Mouse (Mus musculus) embryonic facial prominence, embryonic 10.5 days (tissue): Measurements from ENCODE around the gene Olfr844. TPM values are rescaled to one million over a fixed set of nuclear protein-coding genes. Genes with fewer than 3 reads are reported as not detected.

Experiments
- DNase-seq: peaks from one replicate; pipeline ENCODE4 v3.0.0-alpha.2; 2017; ENCODE audit warnings: low spot score
- H3K27ac ChIP-seq: fragments of 300-500 bp; sonication (generic); replicated peaks from 2 replicates; pipeline ENCODE4 v1.5.1; 2016; ENCODE audit warnings: mild to moderate bottlenecking
- H3K27me3 ChIP-seq: fragments of 300-500 bp; sonication (generic); replicated peaks from 2 replicates; pipeline ENCODE4 v1.6.1; 2016; ENCODE audit warnings: low read depth, mild to moderate bottlenecking; ENCODE audit not compliant: poor library complexity, severe bottlenecking
- H3K36me3 ChIP-seq: fragments of 300-500 bp; sonication (generic); replicated peaks from 2 replicates; pipeline ENCODE4 v1.6.1; 2016; ENCODE audit warnings: mild to moderate bottlenecking, moderate library complexity
- H3K4me1 ChIP-seq: fragments of 300-500 bp; sonication (generic); 2 replicates; pipeline ENCODE4 v1.6.1; 2016
- H3K4me3 ChIP-seq: fragments of 300-500 bp; sonication (generic); 2 replicates; pipeline ENCODE4 v1.5.1; 2016; ENCODE audit warnings: mild to moderate bottlenecking, moderate library complexity
- H3K9me3 ChIP-seq: fragments of 300-500 bp; sonication (generic); 2 replicates; pipeline ENCODE4 v1.6.1; 2016; ENCODE audit warnings: mild to moderate bottlenecking
- WGBS: fragments of 180-500 bp; shearing (Covaris S2); methylation state at CpG from one replicate; pipeline ENCODE4 v1.1.7; 2016; 5-methylcytosine and 5-hydroxymethylcytosine counted together
- polyA plus RNA-seq: library from polyadenylated mRNA; unstranded; fragments of >200 nt; fragmentation: Nextera tagmentation; extraction: Ambion mirVana; gene quantifications from 2 replicates; pipeline ENCODE4 v1.2.1, GENCODE M21; 2016

Olfr844 gene
- not detected in 2 replicates for polyA plus RNA-seq

GRCm38 (mm10) chr9:19316047-19316446, at the start of gene Olfr844:
Gene Olfr844, plus strand, starts transcription at chr9:19316347.
- Histone ChIP-seq H3K36me3 (no peaks in the 10 kb centered on the region), H3K9me3 (peaks cover 20% of the 10 kb centered on the region; the same call in 1 of the 2 replicates), H3K4me1 (no peaks in the 10 kb centered on the region)

GRCm38 (mm10) chr9:19336157-19336556, 20.0 kb downstream of the Olfr844 start, which contains the start of gene Olfr845:
Gene Olfr845, plus strand, starts transcription at chr9:19336457.
- no peak within 1 kb of the TSS for H3K4me3 ChIP-seq
- peaks cover 12% of the 10 kb centered on the region for H3K9me3 ChIP-seq
- H3K36me3 ChIP-seq: no peaks in the 10 kb centered on the region
- no peaks in the 10 kb centered on the region for H3K27me3 ChIP-seq
- no peak within 1 kb of the TSS for H3K27ac ChIP-seq
- no peaks in the 10 kb centered on the region for H3K4me1 ChIP-seq
- DNase-seq: no peak
- WGBS: 86% methylated on average over 1 of the region's 1 CpGs

More at GRCm38 (mm10) chr9:19316047-19316446, at the start of gene Olfr844:
- Histone ChIP-seq H3K27ac (no peak within 1 kb of the TSS), H3K27me3 (no peaks in the 10 kb centered on the region), H3K4me3 (no peak within 1 kb of the TSS)
- no peak for DNase-seq

- WGBS: 47% methylated on average over 1 of the region's 1 CpGs
- Histone ChIP-seq H3K4me3 (no peak within 1 kb of the TSS), H3K9me3 (peaks cover 16% of the 10 kb centered on the region; the same call in 1 of the 2 replicates), H3K27ac (no peak within 1 kb of the TSS), H3K4me1 (no peaks in the 10 kb centered on the region), H3K36me3 (no peaks in the 10 kb centered on the region), H3K27me3 (no peaks in the 10 kb centered on the region)
- no peak for DNase-seq
Measured at GRCm38 (mm10) chr9:19363905-19364304, 47.8 kb downstream of the Olfr844 start, which contains the start of gene Olfr846. Gene Olfr846, minus strand, starts transcription at chr9:19364005.

Other genes with a start within 250 kb of the Olfr844 start
- gene Olfr836, start 196.0 kb upstream of the Olfr844 start, polyA plus RNA-seq: not detected in 2 replicates
- gene Olfr837, start 180.0 kb upstream of the Olfr844 start, polyA plus RNA-seq: not detected in 2 replicates
- gene Olfr839-ps1, start 139.0 kb upstream of the Olfr844 start, polyA plus RNA-seq: not detected in 2 replicates
- not detected in 2 replicates for gene Olfr843, start 64.4 kb upstream of the Olfr844 start, polyA plus RNA-seq
- not detected in 2 replicates for gene Olfr845, start 20.1 kb downstream of the Olfr844 start, polyA plus RNA-seq
- not detected in 2 replicates for gene Olfr846, start 47.7 kb downstream of the Olfr844 start, polyA plus RNA-seq
- not detected in 2 replicates for gene Olfr847, start 62.3 kb downstream of the Olfr844 start, polyA plus RNA-seq
- gene Olfr849, start 123.9 kb downstream of the Olfr844 start, polyA plus RNA-seq: not detected in 2 replicates
- gene Olfr850, start 161.9 kb downstream of the Olfr844 start, polyA plus RNA-seq: not detected in 2 replicates
- not detected in 2 replicates for gene Olfr851, start 176.9 kb downstream of the Olfr844 start, polyA plus RNA-seq
- not detected in 2 replicates for gene Olfr853, start 224.7 kb downstream of the Olfr844 start, polyA plus RNA-seq